Mouse (Mus musculus): Measurements from ENCODE around the gene Gm10197.

Gm10197 gene

GRCm38 (mm10) chr19:53359160-53360033 lies 12.2 kb downstream of the Gm10197 start:
- no peak for DNase-seq (ENCODE audit: low read depth, low spot score)

DNA sequence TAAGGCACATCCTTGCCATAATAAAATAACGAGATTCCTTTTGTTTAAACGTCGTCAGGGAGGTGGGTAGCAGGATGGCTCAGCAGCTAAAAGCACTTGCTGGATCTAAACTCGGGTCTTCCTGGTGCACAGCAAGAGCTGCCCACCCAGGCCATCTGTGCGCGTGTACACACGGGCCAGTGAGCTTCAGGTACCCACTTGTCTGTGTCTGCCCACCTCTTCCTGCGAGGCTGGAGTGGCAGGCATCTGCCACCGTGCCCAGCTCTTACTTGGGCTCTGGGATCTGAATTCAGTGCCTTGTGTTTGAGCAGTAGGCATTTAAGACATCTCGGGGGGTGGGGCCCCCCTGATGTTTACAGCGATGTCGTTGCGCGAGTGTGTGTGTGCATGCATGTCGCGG lies 16.5 kb downstream of the Gm10197 start:
- no peak for DNase-seq (ENCODE audit: low read depth, low spot score)

GRCm38 (mm10) chr19:53354271-53355000 lies 17.1 kb downstream of the Gm10197 start:
- no peak for DNase-seq (ENCODE audit: low read depth, low spot score)

GRCm38 (mm10) chr19:53353864-53354263 lies 17.7 kb downstream of the Gm10197 start:
- no peak for DNase-seq (ENCODE audit: low read depth, low spot score)

DNA sequence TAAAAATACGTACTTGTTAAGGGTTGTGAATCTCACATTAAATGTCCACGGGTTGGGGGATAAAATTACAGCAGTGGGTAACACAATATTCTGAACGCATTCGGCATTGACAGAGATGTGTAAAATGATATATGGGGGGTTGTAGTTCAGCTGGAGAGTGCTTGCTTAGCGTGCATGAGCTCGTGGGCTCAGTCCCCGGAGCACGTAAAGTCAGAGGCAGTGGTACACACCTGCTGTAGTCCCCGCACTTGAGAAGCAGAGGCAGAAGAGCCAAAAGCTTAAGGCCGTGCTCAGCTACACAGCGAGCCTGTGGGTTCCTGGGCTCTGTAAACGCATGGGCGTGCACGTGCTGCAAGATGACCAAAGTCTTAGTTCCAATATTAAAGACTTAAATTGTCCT lies 25.8 kb downstream of the Gm10197 start:
- no peak for DNase-seq (ENCODE audit: low read depth, low spot score)

GRCm38 (mm10) chr19:53344062-53344461 lies 27.5 kb downstream of the Gm10197 start:
- no peak for DNase-seq (ENCODE audit: low read depth, low spot score)

DNA sequence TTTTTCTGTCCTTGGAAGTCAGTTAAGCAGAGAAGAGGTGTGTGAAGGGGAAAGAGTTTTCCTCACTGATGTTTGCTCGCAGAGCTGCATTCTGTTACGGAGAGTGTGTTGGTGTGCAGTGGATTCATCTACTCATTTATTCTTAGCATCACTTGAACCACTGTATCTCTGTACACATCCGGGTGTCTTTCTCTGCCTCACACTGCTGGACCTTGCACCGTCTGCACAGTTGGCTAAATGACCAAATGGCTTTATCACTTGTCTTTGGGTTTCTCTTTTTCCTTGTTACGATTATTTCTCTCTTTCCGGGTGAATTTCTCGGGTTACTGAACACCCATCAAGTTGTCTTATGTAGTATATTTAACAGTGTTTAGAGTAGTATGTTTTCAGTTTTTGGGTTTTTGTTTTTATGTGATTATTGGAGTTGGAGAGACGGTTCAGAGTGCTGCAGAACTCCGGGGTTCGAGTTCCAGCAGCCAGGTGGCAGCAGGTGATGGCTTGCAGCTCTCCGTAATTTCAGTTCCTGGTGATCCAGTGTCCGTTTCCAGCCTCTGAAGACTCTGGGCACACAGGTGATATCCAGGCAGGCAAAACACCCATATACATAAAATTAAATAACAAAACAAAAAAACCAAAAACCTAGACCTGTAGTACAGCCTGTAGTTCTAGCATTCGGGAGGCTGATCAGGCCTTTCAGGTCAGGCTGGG lies 28.2 kb downstream of the Gm10197 start:
- DNase-seq (ENCODE audit: low read depth, low spot score), result no peak

DNA sequence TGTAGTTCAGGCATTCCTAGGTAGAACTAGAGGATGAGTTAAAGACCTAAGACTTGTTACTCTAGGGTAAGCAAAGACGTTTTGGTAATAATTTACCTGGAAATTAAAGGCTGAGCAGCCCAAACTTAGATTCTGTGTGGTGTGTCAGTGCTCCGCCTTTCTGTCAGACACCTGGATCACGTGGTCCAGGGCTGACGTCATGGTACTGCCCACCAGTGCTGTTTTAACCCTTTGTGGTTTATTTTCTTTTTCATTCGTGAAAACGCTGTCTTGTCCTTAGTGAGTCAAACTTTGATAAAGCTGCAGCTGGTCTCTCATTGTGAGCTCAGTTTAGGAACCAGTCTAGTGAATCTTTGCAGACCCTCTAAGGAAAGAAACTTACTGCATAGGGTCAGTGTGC lies 31.1 kb downstream of the Gm10197 start:
- DNase-seq (ENCODE audit: low read depth, low spot score), result no peak

GRCm38 (mm10) chr19:53335241-53335640 lies 36.3 kb downstream of the Gm10197 start:
- no peak for DNase-seq (ENCODE audit: low read depth, low spot score)

DNA sequence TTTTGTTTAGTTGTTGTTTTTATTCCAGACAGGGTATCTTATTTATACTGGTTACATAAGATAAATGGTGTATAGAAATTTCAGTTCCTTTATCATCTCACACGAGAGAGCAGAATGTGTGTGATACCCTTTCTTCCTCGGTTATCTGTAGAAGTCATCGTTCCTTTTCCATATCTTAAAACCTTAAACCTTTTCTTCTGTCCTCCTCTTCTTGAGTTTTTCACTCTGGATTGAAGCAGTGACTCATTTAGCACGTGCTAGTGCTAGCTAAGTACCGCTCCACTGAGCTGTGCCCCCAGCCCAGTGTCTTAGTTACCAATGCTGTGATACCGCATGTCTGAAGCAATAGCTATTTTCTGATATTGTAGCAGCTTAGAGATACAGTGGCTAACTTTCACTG lies 37.8 kb downstream of the Gm10197 start:
- no peak for DNase-seq (ENCODE audit: low read depth, low spot score)

GRCm38 (mm10) chr19:53331882-53332500 lies 39.6 kb downstream of the Gm10197 start:
- no peak for DNase-seq (ENCODE audit: low read depth, low spot score)

- peak; percentile 82 for DNase-seq (ENCODE audit: low read depth, low spot score)
Measured at GRCm38 (mm10) chr19:53329992-53330381, 41.6 kb downstream of the Gm10197 start.

- peak; percentile 95 for DNase-seq (ENCODE audit: low read depth, low spot score)
Measured at GRCm38 (mm10) chr19:53329221-53329991, 42.2 kb downstream of the Gm10197 start.

- no peak for DNase-seq (ENCODE audit: low read depth, low spot score)
Measured at GRCm38 (mm10) chr19:53328116-53328515, 43.5 kb downstream of the Gm10197 start.

GRCm38 (mm10) chr19:53325578-53326295 lies 45.8 kb downstream of the Gm10197 start:
- peak; percentile 68 for DNase-seq (ENCODE audit: low read depth, low spot score)

- no peak for DNase-seq (ENCODE audit: low read depth, low spot score)
Measured at GRCm38 (mm10) chr19:53324866-53325265, 46.7 kb downstream of the Gm10197 start.

DNA sequence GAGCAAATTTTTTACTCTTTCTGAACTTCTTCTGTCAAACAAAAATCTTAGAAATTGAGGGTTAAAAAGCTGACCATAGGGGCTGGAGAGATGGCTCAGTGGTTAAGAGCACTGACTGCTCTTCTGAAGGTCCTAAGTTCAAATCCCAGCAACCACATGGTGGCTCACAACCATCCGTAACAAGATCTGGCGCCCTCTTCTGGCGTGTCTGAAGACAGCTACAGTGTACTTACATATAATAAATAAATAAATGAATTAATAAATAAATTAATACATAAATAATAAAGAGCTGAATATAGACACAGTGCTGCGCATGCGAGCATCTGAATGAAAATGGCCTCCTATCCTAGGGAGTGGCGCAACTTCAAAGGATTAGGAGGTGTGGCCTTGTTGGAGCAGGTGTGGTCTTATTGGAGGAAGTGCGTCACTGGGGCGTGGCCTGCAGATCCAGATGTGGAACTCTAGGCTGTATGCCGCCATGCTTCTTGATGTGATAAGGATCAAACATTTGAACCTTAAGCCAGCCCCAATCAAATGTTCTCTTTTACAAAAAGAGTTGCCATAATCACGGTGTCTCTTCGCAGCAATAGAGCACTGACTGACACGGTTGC lies 49.0 kb downstream of the Gm10197 start:
- no peak for DNase-seq (ENCODE audit: low read depth, low spot score)

Data from mesoderm, embryonic 11.5 days (tissue).